Mouse (Mus musculus) cerebellum, adult 18-20 months (tissue): ENCODE measurements around the gene Tigd4.
A peak's percentile ranks its signal among the peaks of the same experiment; 100 is the strongest.
"Not testable (repeated sequence)": the region's sequence is repeated elsewhere in the genome, so short reads cannot be mapped to it uniquely, and the experiment has no call there.

Experiments used
- DNase-seq, 2 experiments: peaks; one replicate each; pipeline ENCODE4 v3.0.0; 2021

Tigd4 gene

DNA sequence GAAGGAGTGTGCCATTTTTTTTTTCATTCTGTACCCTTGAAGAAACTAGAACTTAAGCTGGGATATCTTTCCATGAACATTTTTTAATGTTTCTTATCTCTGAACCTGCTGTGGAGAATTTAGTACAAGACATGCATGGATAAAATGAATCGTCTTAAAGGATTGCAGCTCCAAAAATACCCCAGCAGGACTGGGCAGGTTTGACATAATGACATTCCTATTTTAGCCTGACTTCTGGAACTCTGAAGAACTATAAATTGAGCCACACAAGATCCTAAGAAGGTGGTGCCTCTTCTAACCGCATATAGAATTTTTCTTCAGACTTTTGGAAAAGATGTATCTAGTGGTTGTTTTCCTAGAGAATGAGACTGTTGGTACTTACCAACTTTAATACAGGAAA, at the start of gene Tigd4:
Gene Tigd4, plus strand, starts transcription at position 301 of the 400 bp plus-strand sequence.
- DNase-seq = no peak

DNA sequence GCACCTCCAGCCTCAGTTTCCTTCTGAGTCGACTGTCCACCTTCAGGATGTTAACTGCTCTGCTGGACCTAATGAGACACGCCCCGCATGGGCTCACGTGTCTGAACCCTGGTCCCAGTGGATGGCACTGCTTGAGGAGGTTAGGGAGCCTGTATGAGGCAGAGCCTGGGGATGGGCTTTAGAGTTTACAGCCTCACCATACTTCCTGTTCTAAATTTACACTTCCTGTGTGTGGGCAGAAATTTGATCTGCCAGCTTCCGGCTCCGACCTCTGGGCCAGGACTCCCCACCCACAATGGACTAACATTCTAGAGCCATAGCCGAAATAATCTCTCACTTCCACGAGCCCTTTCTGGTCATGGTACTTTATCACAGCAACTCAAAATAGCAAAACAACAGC, 46.2 kb upstream of the Tigd4 start:
- no peak for DNase-seq

DNA sequence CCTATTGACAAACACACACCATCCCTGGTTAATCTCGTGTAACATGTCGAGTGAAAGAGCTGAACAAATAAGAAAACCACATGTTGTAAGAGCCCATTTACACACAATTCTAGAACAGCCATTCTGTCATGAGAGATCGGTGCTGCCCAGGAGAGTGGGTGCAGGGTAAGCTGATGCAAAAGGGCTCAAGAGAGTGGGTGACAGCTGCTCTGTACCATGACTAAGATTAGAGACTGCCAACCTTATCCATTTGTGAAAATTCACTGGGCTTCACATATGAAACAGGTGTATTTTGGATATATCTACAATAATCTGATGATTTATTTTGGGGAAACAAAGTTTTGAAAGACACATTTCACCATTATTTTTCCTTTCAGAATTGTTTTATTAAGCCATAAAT, 37.6 kb upstream of the Tigd4 start:
- DNase-seq = no peak

DNA sequence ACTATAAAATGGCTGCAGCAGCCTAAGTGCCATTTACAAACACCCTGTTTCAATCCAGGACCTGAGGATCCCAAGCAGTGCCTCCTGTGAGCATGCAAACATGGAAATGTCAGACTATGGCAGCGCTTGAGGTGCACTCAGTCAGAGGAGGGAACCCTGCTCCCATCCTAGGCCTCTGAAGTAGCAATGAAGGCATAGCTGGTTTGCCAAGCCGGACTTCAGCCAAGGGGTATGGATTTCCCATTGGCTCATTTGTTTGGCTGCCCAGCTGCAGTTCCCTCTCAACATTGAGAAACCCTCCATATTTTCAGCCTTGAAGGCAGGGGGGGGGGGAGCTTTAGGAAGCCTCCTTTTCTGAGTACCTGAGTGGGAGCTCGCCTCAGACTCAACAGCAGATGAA, 35.1 kb upstream of the Tigd4 start:
- no peak for DNase-seq

DNA sequence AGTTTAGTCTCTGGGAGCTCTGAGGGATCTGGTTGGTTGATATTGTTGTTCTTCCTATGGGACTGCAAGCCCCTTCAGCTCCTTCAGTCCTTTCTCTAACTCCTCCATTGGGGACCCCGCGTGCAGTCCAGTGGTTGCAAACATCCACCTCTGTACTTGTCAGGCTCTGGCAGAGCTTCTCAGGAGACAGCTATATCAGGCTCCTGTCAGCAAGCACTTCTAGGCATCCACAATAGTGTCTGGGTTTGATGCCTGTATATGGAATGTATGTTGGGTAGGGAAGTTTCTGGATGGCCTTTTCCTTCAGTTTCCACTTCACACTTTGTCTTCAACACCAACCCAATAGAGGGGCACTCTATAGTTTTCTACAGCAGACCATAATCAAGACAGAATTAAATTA, 30.5 kb upstream of the Tigd4 start:
- not testable (repeated sequence) for DNase-seq

DNA sequence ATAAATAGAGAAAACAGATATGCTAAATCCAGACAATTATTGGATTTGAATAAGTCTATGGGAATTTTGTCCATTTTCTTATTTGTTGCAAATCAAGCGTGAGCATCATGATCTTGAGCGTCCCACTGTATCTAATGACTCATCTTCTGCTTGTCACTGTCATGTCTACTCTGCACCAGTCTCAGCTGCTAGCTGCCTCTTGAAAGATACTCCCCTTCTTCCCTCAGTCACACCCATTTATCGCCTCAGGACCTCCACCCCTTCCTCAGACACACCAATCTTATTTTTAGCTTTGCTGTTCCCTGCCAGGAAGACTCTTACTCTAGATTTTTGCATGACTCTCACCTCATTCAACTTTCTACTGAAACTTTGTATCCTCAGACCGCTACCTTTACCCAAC, 30.0 kb upstream of the Tigd4 start:
- no peak for DNase-seq

DNA sequence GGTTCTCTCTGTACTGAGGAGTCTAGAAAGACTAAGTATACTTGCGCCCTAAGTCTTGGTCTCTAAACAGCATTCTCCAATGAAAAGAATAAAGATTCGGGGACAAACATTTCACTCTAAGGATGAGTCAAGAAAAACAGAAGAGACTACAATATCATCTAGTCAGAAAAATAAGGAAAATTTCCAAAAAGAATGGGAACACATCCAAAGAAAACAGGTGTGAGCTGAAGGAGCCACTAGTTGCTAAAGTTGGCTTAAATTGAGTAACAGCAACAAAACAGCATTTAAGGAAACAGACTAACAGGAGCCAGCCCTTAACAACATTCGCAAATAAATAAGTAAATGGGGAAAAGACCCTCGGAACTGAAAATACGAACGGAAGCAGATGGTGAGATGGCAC, 24.8 kb upstream of the Tigd4 start:
- no peak for DNase-seq

DNA sequence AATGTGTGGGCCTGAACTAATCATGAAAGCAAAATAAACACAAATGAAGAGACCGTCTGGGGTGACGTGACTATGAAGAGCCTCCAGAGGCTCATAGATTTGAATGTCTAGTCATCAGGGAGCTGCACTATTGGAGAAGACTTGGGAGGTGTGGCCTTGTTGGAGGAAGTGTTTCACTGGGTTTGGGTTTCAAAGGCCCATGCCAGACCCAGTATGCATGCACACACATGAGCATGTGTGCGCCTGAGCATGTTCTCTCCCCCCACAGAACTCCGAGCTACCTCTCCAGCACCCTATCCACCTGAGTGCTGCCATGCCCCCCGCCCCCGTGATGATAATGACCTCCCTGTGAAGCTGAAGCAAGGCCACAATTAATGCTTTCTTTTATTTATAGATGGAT, 23.8 kb upstream of the Tigd4 start:
- no peak for DNase-seq

DNA sequence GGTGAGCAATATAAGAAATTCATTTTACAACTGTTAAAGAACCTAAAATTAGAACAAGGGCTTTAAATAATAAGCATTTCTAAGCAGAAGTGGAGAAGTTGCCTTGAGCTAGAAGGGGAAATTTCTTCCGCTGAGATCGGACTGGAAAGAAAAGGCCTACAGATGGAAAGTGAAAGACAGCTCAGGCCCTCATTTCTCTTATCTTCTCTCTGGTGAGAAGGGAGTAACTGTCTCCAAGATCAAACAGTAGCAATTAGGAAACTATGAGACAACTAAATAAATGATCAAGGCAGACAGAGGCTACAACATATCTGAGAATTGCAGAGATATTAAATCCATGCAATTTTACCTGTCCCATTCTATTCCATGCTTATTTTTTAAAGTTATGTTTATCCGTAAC, 22.9 kb upstream of the Tigd4 start:
- DNase-seq = no peak

DNA sequence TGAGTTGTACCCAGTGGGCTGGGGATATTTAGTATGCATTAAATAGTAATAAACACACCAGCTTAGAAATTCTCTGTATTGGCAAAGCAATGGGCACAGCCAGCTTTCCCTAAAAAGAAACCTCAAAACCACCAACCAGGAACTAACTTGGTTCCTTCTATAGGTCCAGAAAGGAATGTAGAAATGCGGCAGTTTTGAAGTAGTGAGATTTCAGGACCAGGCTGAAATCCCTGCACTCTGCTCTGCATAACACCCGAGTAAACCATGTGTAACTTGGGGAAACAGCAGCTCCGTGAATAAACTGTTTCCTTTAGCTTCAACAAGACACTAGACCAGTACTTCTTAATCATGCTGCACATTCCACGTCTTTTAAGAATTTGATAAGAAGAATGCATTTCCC, 12.7 kb upstream of the Tigd4 start:
- no peak for DNase-seq

DNA sequence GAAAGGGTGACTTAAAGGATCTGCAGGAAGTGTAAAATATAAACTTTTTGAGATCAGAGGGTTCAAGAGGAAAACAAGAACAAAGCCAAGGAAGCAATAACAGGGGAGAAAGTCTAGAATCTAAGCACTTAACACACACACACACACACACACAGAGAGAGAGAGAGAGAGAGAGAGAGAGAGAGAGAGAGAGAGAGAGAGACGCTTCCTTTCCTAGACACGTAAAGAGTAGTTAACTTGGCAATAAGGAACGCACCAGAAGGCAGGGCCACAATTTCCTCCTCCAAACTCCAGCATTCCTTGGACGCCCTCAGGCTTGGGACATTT, 11.7 kb upstream of the Tigd4 start:
- no peak for DNase-seq

DNA sequence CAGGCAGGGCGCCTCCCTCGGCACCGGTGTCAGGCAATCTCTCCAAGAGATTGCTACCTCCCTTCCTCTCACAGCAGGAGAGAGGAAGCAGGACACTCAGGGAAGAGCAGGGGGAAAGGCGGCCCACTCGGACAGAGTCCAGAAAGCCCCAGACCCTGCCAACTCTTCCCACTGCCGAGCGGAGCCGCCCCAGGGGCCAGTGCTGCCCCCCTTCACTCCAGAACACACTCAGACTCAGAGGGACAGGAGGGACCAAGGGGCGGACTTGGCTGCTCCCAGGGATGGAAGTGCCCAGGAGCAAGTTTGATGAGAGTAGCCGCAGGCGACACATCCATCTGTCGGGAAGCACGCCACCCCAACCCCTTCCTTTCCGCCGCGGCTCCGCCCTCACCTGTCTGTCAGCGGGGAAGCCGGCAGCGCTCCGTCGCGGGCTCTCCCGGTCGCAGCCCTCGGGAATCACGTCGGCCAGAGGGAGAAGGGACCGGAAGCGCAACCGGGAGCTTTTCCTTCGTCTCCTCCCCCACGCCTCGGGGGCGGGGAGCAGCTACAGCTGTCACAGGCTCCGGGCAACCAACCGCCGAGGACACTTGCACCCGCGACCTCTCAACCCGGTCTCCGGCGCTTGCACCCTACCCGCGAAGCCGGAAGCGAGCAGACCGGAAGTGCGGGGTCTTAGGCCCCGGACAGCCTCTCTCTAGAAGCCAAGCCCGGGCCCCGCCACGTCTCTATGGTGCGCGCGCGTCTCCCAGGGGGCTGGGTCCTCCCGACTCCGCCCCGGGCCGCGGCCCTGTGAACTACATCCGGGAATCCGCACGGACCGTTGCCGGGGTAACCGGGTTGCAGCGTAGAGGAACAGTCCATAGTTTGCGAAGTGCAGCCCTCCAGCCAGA, 11.1 kb upstream of the Tigd4 start, which contains the start of gene Arfip1:
Gene Arfip1, minus strand, starts transcription at position 603 of the 890 bp plus-strand sequence.
- DNase-seq = peak; percentile 95

DNA sequence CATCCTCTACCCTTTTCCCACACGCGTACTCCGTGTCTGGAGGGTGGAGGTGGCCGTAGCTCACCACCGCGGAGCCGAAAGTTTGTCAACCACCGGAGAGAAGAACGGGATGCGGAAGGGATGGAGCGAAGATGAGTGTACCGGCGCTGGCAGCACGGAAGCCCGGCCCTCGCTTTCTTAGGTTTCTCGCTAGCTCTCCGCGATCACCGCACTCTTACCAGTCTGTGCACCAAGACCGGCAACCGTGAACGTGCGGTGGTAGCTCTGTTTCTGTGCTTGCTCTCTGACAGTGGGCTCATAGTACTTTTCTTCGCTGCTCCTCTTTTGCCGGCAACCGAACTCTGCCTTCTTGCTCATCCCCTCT, 10.5 kb upstream of the Tigd4 start:
- DNase-seq = no peak

DNA sequence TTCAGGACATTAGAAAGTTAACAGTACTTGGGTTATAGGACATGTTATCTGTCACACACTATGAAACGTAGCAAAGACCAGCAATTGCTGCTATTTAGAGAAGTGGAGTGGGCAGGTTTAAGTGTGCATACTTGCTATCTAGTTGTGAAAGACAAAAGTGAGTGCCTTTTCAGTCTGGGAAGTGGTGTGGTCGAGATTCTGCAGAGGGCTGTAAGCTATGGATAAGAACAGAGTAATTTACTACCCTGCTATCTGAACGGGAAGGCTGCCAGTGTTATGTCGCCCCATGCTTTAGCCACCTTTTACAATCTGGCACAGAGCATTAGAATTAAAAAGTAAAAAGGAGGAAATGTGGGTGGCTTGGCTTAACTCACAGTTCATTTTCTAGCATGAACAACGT, 6.6 kb upstream of the Tigd4 start:
- no peak for DNase-seq

DNA sequence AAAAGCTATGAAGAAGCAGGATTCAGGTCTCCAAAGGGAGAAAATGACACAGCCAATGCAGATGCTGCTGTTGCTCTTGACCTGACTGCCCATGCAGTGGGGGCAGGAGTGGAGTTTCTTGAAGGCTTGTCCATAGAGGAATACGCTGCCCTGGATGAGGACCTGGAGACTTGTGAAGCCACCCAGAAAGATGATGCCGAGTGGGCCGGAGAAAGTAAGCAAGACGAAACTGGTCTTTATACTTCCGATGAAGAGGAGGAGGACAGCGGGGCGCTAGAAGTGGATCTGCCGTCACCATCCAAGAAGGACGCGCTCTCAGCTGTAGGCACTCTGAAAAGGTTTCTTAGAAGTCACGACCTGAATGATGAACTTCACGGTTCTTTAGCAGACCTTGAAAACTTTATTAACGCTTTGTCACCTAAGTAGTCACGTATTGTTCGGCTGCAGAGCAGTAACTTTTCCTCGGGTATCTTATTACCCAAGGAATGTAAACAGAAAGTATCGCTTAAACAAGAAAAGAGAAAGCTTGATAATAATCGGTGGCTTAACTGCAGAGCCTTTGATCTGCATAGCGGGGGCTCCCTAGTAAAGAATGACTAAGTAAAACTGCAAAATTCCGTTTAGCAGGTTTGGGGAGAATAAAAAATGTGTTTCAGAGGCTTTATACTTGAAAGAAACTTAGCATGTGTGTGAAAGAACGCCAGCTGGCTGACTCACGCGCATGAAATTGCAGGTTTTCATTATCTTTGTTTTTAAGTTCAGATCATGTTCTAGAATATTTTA, 1.7 kb downstream of the Tigd4 start:
- no peak for DNase-seq

DNA sequence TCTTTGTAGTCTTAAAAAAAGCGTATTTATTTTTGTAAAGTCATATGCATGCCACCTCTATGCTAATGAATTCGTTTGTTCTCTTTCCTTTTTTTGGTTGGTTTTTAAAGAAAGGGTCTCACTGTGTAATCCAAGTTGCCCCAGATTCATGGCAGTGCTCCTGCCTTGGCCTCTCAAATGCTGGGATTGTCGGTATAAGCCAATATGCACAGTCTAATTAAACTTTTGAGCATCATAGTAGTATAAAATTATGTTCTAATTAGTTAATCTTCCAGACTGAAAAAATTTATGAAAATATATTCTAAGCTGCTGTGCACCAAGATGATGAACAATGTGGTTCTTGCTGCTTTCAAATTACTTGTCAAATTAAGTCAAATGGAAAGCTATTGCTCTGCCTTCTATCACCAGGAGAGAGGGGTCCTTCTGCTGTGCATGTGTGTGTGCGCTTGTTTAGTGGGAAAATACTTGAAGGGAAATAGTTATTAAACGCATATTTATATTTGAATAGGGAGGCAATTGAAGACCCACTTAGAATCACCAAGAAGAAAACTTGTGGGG, 2.4 kb downstream of the Tigd4 start:
- no peak for DNase-seq

DNA sequence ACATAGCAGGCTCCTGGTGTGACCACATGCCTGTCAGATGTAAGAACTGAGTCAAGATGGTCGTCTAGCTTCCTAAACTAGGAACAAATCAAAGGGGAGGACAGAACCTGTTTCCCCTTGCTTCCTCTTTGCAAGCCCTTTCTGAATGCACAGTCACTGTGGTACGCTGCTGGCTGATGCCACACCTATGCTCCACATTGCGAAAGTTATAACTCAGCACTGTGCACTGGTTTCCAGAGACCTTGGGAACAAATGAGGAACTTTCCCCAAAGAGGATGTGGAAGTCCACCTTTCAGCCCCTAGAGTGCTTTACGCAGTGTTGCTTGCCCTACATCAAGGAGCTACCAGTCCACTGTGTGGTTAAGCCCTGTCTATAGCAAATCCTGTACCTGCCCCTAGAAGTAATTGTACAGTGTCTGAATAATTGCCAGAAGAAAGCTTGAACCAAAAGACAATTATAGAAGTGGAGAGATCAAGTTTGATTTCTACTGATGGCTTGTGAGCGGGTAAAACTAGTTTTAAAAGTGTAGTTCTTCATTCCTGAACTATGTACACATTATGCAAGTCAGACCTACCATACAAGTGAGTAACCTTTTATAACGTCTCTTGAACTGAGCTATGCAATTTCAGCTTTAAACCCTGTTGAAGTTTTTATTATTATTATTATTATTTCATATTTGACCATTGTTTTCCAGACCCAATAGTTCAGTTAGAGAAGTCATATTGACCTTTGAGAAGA, 4.8 kb downstream of the Tigd4 start:
- DNase-seq = no peak

DNA sequence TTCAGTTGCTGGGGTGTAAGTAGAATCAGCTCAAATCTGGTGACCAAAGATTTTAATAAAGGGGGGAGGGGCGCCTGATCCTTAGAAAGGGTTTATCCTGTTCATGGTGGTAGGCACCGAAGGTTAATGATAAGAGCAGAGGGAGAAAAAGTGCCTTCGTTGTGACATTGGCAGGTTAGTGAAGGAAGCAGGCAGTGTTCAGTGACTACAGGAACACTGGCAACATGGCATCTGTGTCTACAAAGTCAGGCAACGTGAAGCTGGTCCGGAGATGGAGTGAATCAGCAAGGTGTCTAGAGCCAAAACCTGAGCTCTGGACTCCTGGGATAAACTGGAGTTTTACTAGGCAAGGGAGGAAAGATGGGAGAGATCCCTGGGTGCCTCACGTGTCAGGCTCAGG, 5.4 kb downstream of the Tigd4 start:
- no peak for DNase-seq

DNA sequence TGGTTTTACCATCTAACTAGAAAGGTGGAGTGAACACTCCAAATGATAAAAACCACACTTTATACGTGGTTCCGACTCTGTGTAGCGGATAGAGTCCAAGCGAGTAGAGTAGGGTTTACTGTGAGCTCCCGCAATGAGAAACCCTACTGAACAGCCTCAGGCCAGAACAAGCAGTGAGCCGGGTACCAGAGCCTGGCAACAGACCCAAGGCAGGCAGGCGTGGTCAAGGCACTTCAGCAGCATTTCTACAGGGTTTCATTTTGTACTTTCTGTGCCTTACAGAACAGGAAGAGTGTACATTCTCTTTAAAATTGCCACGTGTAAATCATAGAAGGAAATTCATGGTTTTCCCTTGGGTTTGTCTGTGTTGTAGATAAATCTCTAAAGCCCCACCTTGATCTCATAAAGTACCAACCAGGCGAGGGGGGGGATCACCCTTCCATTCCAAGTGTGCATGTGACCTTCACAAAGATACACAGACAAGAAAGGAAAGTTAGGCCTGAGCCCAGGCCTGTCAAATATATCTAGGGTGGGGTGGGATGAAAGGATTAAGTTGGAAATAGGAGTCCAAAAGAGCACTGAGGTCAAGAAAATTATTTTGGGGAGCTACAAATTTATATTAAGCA, 8.6 kb downstream of the Tigd4 start:
- no peak for DNase-seq

DNA sequence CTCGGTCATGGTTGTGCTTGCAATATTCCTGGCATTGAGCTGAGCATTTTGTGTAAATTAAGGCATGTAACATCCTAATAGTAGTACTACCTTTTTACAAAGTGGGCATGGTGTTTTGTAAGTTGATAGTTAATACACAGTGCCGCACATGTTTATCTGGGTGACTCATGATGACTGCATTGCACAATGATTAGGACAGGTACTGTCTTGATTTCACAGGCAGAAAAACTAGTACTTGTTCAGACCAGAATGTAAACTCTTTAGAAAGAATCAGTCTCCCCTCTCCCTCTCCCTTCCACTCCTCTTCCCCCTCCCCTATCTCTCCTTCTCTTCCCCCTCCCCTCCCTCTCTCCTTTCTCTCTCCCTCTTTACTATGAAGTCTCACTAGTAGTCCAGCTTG, 9.4 kb downstream of the Tigd4 start:
- DNase-seq = no peak

DNA sequence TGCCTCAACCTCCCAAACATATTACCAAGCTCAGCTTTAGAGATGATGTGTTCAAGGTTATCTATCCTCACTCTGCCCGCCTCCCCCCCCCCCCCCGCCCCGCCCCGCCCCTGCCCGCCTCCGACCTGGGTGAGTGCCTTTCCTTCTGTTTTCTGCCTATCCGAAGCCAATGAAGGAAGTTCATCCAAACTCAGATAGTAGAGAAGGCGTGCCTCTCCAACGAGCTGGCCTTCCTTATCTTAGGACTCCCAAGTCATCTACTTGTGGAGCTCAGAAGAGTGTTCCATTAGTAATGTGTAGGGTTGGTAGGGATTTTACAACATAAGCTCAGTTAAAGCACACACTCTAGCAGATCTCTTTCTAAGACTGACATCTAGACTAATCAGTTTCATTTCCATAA, 9.8 kb downstream of the Tigd4 start:
- no peak for DNase-seq

DNA sequence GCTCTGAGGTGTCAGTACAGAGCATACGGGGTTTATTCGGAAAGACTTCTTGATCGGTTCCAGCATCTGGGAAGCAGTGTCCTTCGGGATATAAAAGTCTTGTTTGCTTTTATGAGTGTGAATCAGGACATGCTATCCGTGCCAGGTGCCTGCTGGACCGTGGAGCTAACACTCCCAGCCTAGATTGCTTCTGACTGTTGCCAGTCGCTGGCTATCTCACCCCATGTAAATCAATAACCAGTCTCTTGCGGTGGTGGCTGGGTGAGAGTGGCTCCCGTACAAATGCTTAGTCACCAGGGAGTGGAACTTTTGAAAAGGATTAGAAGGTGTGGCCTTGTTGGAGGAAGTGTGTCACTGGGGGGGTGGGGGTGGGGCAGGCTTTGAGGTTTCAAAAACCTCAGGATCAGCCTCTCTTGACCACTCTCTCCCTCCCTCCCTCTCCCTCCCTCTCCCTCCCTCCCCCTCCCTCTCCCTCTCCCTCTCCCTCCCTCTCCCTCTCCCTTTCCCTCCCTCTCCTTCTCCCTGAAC, 16.9 kb downstream of the Tigd4 start:
- DNase-seq = no peak
